Mouse (Mus musculus): ENCODE data around the gene Ambra1. TPM values are rescaled to one million over a fixed set of nuclear protein-coding genes. Genes with fewer than 3 reads are reported as not detected.

The Ambra1 gene
- polyA plus RNA-seq, 1 experiment from 2014 or later: 23.5 TPM

DNA sequence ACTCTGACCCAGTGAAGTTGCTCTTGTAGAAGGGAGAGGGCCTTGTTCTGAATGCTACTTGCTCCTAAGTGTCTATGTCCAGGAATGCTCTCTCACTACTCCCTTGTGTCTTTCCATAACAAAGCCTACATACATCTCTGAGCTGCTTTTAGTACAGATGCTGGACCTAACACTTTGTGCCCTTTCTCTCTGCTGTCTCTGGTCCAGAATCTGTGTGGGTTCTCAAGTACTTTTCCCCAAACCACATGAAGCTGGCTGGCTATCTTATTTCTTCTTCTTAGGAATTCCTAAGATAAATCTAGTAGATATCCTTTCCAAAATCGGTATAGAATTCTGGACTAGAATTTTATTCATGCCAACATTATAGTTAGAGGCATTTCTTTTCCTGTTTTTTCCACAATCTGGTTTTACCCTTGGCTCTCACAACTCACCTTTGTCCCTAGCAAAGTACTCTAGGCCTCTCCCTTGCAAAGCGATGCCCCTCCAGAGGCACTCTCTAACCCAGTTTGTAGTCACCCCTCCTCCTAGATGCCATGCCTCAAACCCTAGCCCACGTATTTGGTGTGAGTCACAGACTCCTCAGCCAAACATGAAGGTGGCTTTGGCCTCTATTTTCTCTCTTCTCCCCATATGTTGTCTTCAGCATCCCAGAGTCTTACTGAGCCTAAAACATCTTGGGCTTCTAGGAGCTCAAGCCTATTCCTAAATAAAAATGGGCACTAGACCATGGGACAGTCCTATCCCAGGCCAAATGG lies 173.4 kb downstream of the Ambra1 start:
- peaks cover 50% of the 10 kb centered on the region for H3K36me3 ChIP-seq

DNA sequence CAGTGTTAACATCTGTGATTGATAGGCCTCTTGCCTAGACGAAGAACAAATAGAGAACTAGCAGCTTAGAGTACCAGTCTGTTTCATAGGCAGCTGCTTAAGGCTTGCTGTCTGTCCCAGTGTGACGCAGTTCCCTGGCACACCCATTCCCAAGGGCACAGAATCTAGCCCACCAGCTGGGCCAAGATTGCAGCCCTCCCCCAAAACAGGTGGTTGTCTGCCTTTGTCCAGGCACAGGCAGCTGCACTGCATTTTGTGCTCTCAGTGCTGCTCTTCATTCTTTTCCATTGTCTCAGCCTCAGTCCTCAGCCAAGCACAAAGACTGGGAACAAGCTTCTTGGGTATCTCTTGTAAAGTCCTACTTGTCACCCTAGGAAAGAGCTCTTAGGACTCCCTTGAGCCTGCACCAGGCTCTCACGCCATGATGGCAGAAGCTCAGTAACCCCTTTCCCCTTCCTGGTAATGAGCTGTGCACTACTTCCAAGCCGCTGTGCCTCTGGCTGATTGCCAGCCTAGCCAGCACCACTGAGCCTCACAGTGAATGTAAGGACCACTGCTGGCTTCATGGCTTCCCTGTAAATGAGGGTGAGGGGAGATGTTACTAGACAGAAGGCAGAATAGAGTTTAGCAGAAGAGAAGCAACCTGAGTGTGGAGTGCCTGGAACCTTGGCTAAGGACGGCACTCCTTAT lies 174.8 kb downstream of the Ambra1 start:
- ATAC-seq (ENCODE audit: insufficient number of reproducible peaks, insufficient read depth, low FRiP score, low TSS enrichment, low read depth): no peak

More for the DNA sequence above, 173.4 kb downstream of the Ambra1 start:
- Histone ChIP-seq H3K4me2 (no peak overlapping the region), H3K4me3 (no peak overlapping the region), H3K27me3 (no peaks in the 10 kb centered on the region), H3K27ac (no peak overlapping the region), H3K9ac (no peak overlapping the region), H3K4me1 (no peaks in the 10 kb centered on the region), H3K9me3 (no peaks in the 10 kb centered on the region)
- no peak for ATAC-seq (ENCODE audit: insufficient number of reproducible peaks, insufficient read depth, low FRiP score, low TSS enrichment, low read depth)
- whole genome bisulfite sequencing: 88% methylated on average over 3 of the region's 3 CpGs

DNA sequence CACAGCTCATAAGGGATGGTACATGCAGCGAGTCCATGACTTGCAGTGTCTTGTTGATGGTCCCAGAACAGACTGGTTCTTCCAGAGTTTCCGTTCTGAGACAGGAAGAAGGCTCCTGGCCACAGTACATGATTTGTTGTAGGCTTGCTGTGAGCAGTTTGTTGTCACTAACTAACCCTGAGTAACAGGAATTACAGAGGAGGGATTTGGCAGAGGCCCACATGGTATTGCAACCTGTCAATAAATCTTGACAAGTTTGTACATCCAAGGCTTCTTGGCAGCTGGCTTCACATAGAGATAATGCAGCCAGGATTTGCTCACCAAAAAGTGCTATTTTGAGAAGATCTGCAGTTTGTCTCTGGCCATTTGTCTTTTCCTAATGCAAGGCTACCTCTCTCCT lies 176.2 kb downstream of the Ambra1 start:
- WGBS: 79% methylated on average over 2 of the region's 2 CpGs
- Histone ChIP-seq H3K27ac (no peak overlapping the region), H3K4me1 (no peaks in the 10 kb centered on the region), H3K4me2 (no peak overlapping the region), H3K36me3 (peaks cover 66% of the 10 kb centered on the region), H3K27me3 (no peaks in the 10 kb centered on the region), H3K9me3 (no peaks in the 10 kb centered on the region), H3K4me3 (no peak overlapping the region), H3K9ac (no peak overlapping the region)
- no peak for ATAC-seq (ENCODE audit: insufficient number of reproducible peaks, insufficient read depth, low FRiP score, low TSS enrichment, low read depth)

More for the DNA sequence above, 174.8 kb downstream of the Ambra1 start:
- Histone ChIP-seq H3K27ac (no peak overlapping the region; the same call in 1 of the 2 replicates), H3K9ac (no peak overlapping the region), H3K27me3 (no peaks in the 10 kb centered on the region), H3K9me3 (no peaks in the 10 kb centered on the region), H3K36me3 (peaks cover 63% of the 10 kb centered on the region), H3K4me1 (no peaks in the 10 kb centered on the region), H3K4me3 (no peak overlapping the region), H3K4me2 (no peak overlapping the region)
- WGBS: 81% methylated on average over 5 of the region's 5 CpGs

DNA sequence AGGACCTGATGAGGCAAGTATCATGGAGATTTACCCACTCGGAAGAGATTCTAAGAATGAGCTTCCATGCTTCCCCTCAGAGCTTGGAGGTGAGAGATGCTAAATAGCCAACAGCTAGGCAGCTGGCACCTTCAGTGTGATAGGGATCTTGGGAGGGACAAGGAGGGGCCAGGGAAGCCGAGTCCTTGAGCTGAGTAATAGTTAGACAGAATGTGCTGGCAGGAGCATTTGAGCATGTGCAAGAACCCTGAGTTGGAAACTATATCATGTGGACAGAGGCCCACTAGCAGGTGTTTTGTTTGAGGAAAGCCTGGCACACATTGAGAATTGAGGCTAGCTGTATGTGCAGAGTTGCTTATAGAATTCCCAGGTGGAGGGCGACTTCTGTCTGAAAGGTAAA lies 182.7 kb downstream of the Ambra1 start:
- Histone ChIP-seq H3K36me3 (peaks cover 93% of the 10 kb centered on the region), H3K27me3 (no peaks in the 10 kb centered on the region), H3K9ac (no peak overlapping the region), H3K4me1 (no peaks in the 10 kb centered on the region), H3K27ac (no peak overlapping the region), H3K4me2 (no peak overlapping the region), H3K9me3 (no peaks in the 10 kb centered on the region), H3K4me3 (no peak overlapping the region)
- WGBS: 85% methylated on average over 3 of the region's 3 CpGs
- ATAC-seq (ENCODE audit: insufficient number of reproducible peaks, insufficient read depth, low FRiP score, low TSS enrichment, low read depth): no peak

DNA sequence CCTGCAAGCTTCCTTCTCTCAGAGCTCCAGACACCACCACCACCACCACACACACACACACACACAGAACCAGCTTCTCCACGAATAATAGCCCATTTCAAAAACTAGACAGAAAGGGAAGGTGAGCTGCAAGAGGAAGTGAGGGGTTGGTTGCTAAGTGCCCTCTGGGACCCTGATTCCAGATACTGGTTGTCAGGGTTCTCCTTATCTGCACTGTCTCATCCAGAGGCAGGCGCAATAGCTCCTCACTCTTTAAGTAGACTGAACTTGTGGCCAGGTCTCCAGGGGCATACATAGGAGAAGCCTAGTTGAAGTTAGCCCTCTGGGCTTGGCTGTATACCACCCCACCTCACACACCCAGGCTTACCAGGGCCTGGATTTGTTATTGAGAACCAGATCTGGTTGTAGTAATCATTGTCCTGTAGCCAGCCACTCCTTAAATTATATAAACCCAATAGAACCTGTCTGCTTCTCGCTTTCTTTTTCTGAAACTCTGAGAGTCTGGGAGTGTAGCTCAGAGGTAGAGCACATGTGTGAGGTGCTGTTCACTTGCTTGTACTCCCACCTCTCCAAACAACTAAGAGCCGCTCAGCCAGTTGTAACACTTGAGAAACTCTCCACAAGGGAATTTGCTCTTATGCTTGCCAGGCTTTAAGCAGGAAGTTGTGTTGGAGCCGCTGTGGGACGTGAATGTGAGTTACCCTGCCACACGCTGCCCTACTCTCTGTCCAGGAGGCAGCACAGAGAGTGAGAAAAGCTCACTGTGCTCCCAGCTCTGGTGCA lies 183.6 kb downstream of the Ambra1 start:
- 83% methylated on average over 7 of the region's 7 CpGs for WGBS
- Histone ChIP-seq H3K27ac (no peak overlapping the region), H3K9me3 (no peaks in the 10 kb centered on the region), H3K9ac (no peak overlapping the region), H3K27me3 (no peaks in the 10 kb centered on the region), H3K4me2 (no peak overlapping the region), H3K4me1 (no peaks in the 10 kb centered on the region), H3K36me3 (peaks cover 97% of the 10 kb centered on the region), H3K4me3 (no peak overlapping the region)
- no peak for ATAC-seq (ENCODE audit: insufficient number of reproducible peaks, insufficient read depth, low FRiP score, low TSS enrichment, low read depth)

DNA sequence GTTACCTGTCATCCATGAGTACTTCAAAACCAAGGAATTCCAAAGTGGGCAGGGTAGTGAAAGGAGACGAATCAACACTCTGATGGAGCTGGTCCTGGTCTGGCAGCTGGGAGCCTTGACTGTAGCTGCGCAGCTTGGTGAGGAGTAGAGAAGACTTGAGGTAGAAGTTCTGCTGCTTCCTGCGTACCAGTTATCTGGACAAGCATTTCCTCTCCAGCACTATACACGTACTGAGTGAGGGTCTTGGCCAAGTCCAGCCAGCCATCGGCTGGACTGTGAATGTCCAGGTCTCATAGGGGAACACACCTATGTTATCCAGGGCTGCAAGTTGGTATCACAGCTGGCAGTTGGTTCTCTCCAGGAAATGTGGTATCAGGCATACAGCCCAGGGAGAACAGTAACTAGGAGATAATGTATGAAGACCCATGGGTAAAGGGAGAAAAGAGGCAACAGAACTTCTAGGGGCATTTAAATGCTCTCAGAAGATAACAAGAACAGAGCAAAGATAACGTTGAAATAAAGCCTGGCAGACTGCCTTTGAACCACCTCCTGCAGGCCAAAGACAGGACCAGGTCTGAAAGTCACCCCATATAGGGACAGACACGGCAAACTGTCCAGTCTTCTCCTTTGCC lies 186.5 kb downstream of the Ambra1 start:
- H3K9ac ChIP-seq: no peak overlapping the region
- peaks cover 19% of the 10 kb centered on the region for H3K27me3 ChIP-seq
- ATAC-seq (ENCODE audit: insufficient number of reproducible peaks, insufficient read depth, low FRiP score, low TSS enrichment, low read depth): no peak
- H3K36me3 ChIP-seq: peaks cover 75% of the 10 kb centered on the region
- no peaks in the 10 kb centered on the region for H3K9me3 ChIP-seq
- no peak overlapping the region for H3K27ac ChIP-seq
- H3K4me2 ChIP-seq: no peak overlapping the region
- peaks cover 6% of the 10 kb centered on the region for H3K4me1 ChIP-seq
- H3K4me3 ChIP-seq: no peak overlapping the region
- WGBS: 88% methylated on average over 7 of the region's 7 CpGs

DNA sequence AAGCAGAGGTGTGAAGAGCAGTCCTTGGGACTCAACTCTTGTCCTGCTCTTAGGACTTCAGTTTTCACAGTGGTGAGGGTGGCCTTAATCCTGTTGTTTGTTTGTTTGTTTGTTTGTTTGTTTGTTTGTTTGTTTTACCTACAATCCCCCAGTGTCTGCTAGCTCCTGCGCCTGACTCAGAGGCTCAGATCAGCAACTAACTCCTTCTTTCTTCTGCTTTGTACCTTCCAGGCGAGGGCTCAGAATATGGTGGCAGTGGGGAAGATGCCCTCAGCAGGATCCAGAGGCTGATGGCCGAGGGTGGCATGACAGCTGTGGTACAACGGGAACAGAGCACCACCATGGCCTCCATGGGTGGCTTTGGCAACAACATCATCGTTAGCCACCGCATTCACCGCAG lies 187.2 kb downstream of the Ambra1 start:
- no peaks in the 10 kb centered on the region for H3K9me3 ChIP-seq
- ATAC-seq (ENCODE audit: insufficient number of reproducible peaks, insufficient read depth, low FRiP score, low TSS enrichment, low read depth): no peak
- no peak overlapping the region for H3K4me3 ChIP-seq
- H3K36me3 ChIP-seq: peaks cover 69% of the 10 kb centered on the region
- WGBS: 88% methylated on average over 7 of the region's 7 CpGs
- no peak overlapping the region for H3K4me2 ChIP-seq
- H3K27ac ChIP-seq: no peak overlapping the region
- no peak overlapping the region for H3K9ac ChIP-seq
- H3K4me1 ChIP-seq: peaks cover 12% of the 10 kb centered on the region
- peaks cover 25% of the 10 kb centered on the region for H3K27me3 ChIP-seq

DNA sequence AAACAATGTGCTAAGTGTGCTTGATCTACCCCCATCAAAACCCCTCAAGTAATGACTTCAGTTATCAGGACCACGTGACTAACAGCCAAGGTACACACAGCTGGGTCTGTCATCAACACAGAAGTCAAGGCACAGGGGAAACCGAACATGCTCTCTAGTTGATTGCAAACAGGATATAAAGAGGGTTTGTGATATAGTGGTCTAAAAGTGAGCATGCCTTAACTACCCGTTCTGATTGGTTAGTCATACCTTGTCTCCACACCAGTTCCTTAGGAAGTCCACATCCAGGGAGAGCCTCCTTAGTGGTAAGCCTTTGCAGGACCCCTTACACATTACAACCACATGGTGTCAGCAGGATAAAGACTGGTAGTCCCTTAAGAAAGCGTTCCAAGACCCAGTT lies 190.2 kb downstream of the Ambra1 start:
- Histone ChIP-seq H3K4me2 (no peak overlapping the region), H3K27me3 (peaks cover 55% of the 10 kb centered on the region), H3K4me1 (peaks cover 31% of the 10 kb centered on the region), H3K9ac (no peak overlapping the region), H3K36me3 (peaks cover 39% of the 10 kb centered on the region), H3K4me3 (no peak overlapping the region), H3K27ac (no peak overlapping the region), H3K9me3 (no peaks in the 10 kb centered on the region)
- no peak for ATAC-seq (ENCODE audit: insufficient number of reproducible peaks, insufficient read depth, low FRiP score, low TSS enrichment, low read depth)
- 78% methylated on average over 4 of the region's 4 CpGs for WGBS

DNA sequence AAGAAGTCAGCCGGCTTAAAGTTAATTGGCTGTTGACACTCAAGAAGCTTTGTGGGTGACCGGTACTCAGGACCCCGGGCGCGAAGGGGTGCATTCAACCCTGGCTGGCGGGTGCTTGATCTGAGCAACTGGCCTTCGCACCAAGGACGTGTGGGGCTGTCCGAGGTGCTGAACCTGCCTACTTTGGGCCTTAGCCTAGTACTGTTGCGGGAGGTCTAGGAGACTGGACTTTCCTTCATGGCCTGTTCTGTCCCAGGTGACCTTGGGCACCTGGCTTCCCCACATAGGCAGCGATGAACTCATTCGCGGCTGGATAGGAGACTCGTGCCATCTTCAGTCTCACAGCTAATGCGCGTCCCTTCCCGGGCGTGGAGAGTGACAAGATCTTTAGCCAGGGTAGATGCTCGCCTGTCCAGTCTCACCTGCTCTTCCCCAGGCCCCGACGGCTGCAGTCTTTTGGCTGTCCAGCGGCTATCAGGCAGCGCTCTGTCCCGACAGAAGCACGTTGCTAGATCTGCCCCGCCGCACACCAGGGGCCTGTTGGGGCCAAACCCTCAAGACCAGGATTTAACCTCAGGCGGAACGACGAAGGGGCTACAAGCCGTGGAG lies 191.4 kb downstream of the Ambra1 start:
- Histone ChIP-seq H3K4me2 (peak overlapping the region; percentile 97), H3K9ac (peak overlapping the region; percentile 61; the same call in 1 of the 2 replicates), H3K27ac (no peak overlapping the region), H3K9me3 (no peaks in the 10 kb centered on the region), H3K36me3 (peaks cover 28% of the 10 kb centered on the region), H3K4me1 (peaks cover 31% of the 10 kb centered on the region), H3K27me3 (peaks cover 59% of the 10 kb centered on the region), H3K4me3 (peak overlapping the region; percentile 60)
- WGBS: 3% methylated on average over 31 of the region's 31 CpGs
- ATAC-seq (ENCODE audit: insufficient number of reproducible peaks, insufficient read depth, low FRiP score, low TSS enrichment, low read depth): no peak

DNA sequence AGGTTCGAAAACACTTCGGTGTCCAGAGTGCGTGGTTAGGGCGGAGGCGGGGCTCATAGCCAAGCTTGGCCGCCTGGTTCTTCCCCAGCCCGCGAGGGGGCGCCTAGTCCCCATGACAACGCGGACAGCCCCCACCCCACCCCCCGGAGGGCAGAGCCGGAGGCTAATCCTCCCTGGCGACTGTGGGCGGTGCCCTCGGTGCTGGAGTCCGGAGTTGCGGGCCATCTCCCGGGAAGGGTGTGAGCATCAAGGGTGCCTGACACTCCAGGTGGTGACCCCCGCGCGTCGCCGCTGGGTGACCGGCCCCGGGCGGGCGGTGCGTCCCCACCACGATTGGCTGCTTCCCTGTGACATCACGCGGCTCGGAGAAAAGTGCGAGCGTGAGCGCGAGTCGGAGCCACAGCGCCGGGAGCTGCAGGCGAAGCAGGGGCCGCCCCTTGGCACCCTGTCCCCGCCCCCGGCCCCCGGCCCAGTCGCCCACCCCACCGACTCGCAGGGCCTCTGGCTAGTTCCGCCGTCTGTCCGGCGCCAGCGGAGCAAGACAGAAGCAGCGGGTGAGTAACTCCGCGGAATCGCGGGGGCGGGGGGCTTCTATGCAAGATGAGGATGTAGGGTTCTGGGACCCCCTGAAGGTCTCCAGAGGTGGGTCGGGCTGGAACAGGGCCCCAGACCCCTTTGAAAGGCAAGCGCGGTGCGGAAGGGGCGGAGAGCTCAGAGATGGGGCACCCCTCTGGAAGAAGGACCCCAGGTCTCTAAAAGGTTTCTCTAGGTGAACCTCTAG lies 192.0 kb downstream of the Ambra1 start:
- Histone ChIP-seq H3K4me1 (peaks cover 31% of the 10 kb centered on the region), H3K27me3 (peaks cover 59% of the 10 kb centered on the region), H3K4me3 (peak overlapping the region; percentile 60), H3K4me2 (peak overlapping the region; percentile 97), H3K9ac (peak overlapping the region; percentile 61), H3K36me3 (peaks cover 21% of the 10 kb centered on the region), H3K9me3 (no peaks in the 10 kb centered on the region), H3K27ac (no peak overlapping the region)
- peak; percentile 33; the same call in 1 of the 2 replicates for ATAC-seq (ENCODE audit: insufficient number of reproducible peaks, insufficient read depth, low FRiP score, low TSS enrichment, low read depth)
- WGBS: 1% methylated on average over 61 of the region's 64 CpGs

All from embryonic facial prominence, embryonic 13.5 days (tissue).